Mouse (Mus musculus) neutrophil, adult 5-6 weeks (primary cell): ENCODE data around the gene Myo18b. TPM values are rescaled to one million over a fixed set of nuclear protein-coding genes. Genes with fewer than 3 reads are reported as not detected.

ENCODE experiments used
- ATAC-seq: fragments of 151-379, 151-347 bp; 2 replicates; pipeline ENCODE4 v1.8.0; 2017; ENCODE audit warnings: mild to moderate bottlenecking, moderate TSS enrichment; ENCODE audit not compliant: insufficient number of reproducible peaks, poor library complexity, low FRiP score, severe bottlenecking; ENCODE audit errors: extremely low read depth
- total RNA-seq: library from RNA; stranded (forward); fragments of 200-1000 nt; gene quantifications from 2 replicates; pipeline ENCODE4 v1.2.3, GENCODE M21; 2017

Myo18b gene
- total RNA-seq, 1 experiment from 2014 or later = 0.23 TPM

GRCm38 (mm10) chr5:112833866-112834265 is 62.3 kb downstream of the Myo18b start:
- no peak for ATAC-seq

GRCm38 (mm10) chr5:112825091-112825794 is 70.9 kb downstream of the Myo18b start:
- ATAC-seq = no peak

DNA sequence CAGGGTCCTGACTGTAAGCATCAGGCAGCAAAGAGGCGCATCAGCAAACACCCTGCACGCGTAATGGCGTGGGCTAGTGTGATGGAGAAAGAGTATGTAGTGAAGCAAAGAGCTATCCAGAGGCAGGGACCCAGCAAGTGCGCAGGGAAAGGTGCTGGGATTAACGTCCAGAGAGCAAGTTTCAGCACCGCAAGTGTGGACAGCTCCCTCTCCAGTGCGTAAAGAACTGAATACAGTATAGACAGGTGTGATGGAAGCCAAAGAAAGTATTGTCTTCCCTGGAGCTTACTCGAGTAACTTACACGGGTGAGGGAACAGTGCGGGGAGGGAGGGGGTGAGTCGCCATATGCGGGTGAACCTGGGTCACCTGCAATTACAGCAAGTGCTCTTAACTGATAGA is 71.8 kb downstream of the Myo18b start:
- ATAC-seq = no peak

- no peak for ATAC-seq
These were observed 73.7 kb downstream of the Myo18b start for GRCm38 (mm10) chr5:112822426-112822825.

DNA sequence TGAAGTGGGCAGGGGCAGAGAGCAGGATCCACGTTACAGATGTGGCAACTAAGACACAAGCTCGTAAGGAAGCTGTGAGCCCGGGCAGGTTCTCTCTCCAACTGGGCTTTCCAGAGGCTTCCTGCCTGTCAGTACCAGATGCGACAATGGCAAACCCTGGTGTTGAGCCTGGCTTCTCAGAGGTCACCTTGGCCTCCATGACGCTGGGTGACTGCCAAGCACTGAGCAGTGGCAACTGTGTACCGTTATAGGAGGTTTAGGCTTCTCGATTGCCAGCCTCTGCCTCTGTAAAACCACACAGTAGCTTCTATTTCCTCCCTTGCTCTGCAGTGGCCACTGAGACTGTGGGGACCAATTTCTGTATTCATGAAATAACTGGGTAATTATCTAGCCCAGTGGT is 81.1 kb downstream of the Myo18b start:
- no peak for ATAC-seq

DNA sequence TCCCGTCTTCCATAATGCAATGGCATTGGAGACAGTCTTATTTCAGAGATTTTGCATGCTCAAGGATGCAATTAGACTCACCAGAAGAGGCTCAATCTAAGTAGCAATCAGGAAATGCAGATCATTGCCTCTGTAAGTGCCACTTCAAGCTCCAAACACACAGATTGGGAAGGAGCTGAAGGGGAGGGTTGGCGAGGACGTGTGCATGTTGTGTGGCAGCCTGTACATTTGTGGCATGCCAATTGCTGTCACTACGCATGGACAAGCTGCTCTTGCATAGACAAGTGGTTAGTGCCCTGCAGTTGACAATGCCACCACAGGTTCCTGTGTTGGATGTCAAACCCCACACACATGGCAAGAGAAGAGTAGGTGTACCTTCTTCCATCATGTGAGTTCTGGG is 88.5 kb downstream of the Myo18b start:
- ATAC-seq = no peak

- no peak for ATAC-seq
These were observed 100.1 kb downstream of the Myo18b start for GRCm38 (mm10) chr5:112796086-112796485.

GRCm38 (mm10) chr5:112791792-112792780 is 104.1 kb downstream of the Myo18b start:
- no peak for ATAC-seq

GRCm38 (mm10) chr5:112790376-112791111 is 105.6 kb downstream of the Myo18b start:
- ATAC-seq = no peak

- no peak for ATAC-seq
These were observed 107.7 kb downstream of the Myo18b start for GRCm38 (mm10) chr5:112788441-112788840.

DNA sequence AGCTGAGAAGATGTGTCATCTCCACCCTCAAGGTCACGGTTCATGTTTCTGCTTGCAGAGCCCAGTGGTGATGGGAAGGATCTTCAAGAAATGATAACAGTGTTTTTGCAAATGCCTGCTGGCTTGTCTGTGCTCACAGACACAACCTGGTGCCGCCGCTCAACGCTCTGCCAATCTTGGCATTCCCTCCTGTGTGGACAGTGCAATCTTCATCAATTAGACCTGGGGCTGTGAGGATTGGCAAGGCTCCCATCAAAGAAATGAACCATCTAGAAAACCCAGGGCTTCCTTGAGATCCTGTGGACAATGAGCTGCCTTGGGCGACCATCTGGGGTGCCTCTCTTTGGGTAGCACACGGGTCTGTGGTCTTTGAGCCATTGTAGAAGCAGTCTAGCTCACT is 109.4 kb downstream of the Myo18b start:
- no peak for ATAC-seq

- no peak for ATAC-seq
These were observed 110.1 kb downstream of the Myo18b start for GRCm38 (mm10) chr5:112786031-112786430.

DNA sequence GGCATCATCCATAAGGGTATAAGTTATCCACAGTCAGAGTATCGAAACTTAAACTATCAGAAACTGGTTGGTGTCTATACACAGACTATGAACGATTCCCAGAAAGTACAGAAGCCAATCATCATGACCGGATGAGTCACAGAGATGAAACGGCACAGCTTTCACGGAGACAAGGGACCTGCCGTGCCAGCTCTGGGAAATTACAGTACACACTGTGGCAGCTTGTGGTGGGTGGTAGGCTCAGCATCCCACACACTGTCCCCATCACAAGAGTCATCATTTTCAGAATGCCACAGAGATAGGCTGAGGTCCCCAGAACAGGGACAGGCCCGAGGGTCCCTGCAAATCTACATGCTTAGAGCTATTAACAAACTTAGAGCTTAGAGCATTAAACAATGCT is 114.4 kb downstream of the Myo18b start:
- no peak for ATAC-seq

- no peak for ATAC-seq
These were observed 114.9 kb downstream of the Myo18b start for GRCm38 (mm10) chr5:112781231-112781630.

DNA sequence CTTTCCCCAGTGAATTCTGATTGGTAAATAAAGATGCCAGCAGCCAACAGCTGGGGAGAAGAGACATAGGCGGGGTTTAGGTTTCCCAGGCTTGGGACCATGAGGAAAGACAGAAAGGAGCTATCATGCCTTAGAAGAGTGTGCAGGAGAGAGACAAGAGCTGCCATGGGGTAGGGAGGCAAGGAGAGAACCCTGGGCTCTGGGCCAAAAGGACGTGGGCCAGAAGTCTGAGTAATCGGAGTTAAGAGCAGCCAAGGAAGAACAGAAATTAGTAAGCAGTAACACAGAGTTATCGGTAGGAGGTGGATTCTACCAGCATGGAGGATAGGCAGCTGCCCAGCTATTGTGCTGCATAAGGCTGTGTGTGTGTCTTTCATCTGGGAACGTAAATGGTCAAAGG is 115.8 kb downstream of the Myo18b start:
- no peak for ATAC-seq

- no peak for ATAC-seq
These were observed 119.3 kb downstream of the Myo18b start for GRCm38 (mm10) chr5:112776781-112777405.

DNA sequence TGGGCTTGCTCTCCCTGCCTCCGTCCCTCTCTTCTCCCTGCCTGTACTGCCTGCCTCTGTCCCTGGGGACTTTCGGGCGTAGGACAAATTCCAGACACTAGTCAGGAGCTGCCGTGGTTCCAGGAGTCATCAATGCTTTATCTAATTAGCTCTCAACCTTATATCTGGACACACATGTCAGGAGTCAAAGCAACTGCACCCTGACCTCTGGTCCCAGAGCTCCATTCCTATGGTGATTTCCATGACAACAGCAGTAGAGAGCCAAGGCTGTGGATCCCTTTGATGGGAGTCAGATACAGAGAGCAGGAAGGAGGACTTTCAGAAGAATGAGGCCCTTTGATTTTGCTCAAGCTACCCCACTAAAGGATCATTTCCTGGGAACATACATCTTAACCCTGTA is 122.7 kb downstream of the Myo18b start:
- ATAC-seq = no peak

GRCm38 (mm10) chr5:112771376-112771901 is 124.7 kb downstream of the Myo18b start:
- ATAC-seq = no peak

GRCm38 (mm10) chr5:112769721-112770119 is 126.4 kb downstream of the Myo18b start:
- ATAC-seq = no peak
